Mouse (Mus musculus) midbrain, postnatal 0 days (tissue): Measurements from ENCODE around the gene Sik1. TPM values are rescaled to one million over a fixed set of nuclear protein-coding genes. Genes with fewer than 3 reads are reported as not detected.

Source experiments
- ATAC-seq: fragments of 200-750 bp; cut with Nextera tagmentation; 2 replicates; pipeline ENCODE4 v1.8.0; 2017; ENCODE audit warnings: moderate number of reproducible peaks, mild to moderate bottlenecking, moderate TSS enrichment, moderate library complexity; ENCODE audit not compliant: low FRiP score
- DNase-seq: peaks from one replicate; pipeline ENCODE4 v3.0.0-alpha.2; 2015; ENCODE audit warnings: low spot score
- H3K27ac ChIP-seq: fragments of 300-500 bp; sonication (generic); 2 replicates; pipeline ENCODE4 v1.5.1; 2014; ENCODE audit warnings: low read depth, mild to moderate bottlenecking, low read length, mixed read lengths
- H3K27me3 ChIP-seq: fragments of 300-500 bp; sonication (generic); 2 replicates; pipeline ENCODE4 v1.6.1; 2014; ENCODE audit warnings: low read length, control low read depth, mixed read lengths; ENCODE audit not compliant: insufficient read depth
- H3K36me3 ChIP-seq: fragments of 300-500 bp; sonication (generic); 2 replicates; pipeline ENCODE4 v1.6.1; 2014; ENCODE audit warnings: low read length, control low read depth, mixed read lengths; ENCODE audit not compliant: insufficient read depth
- H3K4me1 ChIP-seq: fragments of 300-500 bp; sonication (generic); 2 replicates; pipeline ENCODE4 v1.6.1; 2014; ENCODE audit warnings: mild to moderate bottlenecking, control low read depth, antibody characterized with exemption, low read length, mixed read lengths; ENCODE audit not compliant: insufficient read depth
- H3K4me2 ChIP-seq: fragments of 300-500 bp; sonication (generic); 2 replicates; pipeline ENCODE4 v1.6.1; 2014; ENCODE audit warnings: low read depth, mild to moderate bottlenecking, low read length, mixed read lengths; ENCODE audit not compliant: poor library complexity, severe bottlenecking
- H3K4me3 ChIP-seq: fragments of 300-500 bp; sonication (generic); 2 replicates; pipeline ENCODE4 v1.5.1; 2014; ENCODE audit warnings: low read depth, mild to moderate bottlenecking, low read length, moderate library complexity
- H3K9ac ChIP-seq: fragments of 300-500 bp; sonication (generic); replicated peaks from 2 replicates; pipeline ENCODE4 v1.6.1; 2014; ENCODE audit warnings: mild to moderate bottlenecking, low read length, moderate library complexity, mixed read lengths; ENCODE audit not compliant: poor library complexity, severe bottlenecking
- H3K9me3 ChIP-seq: fragments of 300-500 bp; sonication (generic); 2 replicates; pipeline ENCODE4 v1.6.1; 2016; ENCODE audit warnings: low read length, control low read depth
- CTCF ChIP-seq: IDR thresholded peaks from 2 replicates; pipeline ENCODE4 v1.5.1; 2016; ENCODE audit warnings: antibody characterized with exemption, mild to moderate bottlenecking
- WGBS: fragments of 180-500 bp; shearing (Covaris S2); extraction: QIAGEN DNeasy Blood & Tissue Kit; methylation state at CpG from one replicate; pipeline ENCODE4 v1.1.7; 2014; 5-methylcytosine and 5-hydroxymethylcytosine counted together
- polyA plus RNA-seq: library from polyadenylated mRNA; unstranded; fragments of >200 nt; fragmentation: Nextera tagmentation; extraction: Ambion mirVana; gene quantifications from 2 replicates; pipeline ENCODE4 v1.2.1, GENCODE M21; 2015
- total RNA-seq: library from RNA; depleted of rRNA; stranded (reverse); fragments of >200 nt; gene quantifications from 2 replicates; pipeline ENCODE4 v1.2.3, GENCODE M21; 2014

Sik1 gene
- total and polyA plus RNA-seq, 2 experiments from 2014 or later: 22.3 to 54.2 TPM

DNA sequence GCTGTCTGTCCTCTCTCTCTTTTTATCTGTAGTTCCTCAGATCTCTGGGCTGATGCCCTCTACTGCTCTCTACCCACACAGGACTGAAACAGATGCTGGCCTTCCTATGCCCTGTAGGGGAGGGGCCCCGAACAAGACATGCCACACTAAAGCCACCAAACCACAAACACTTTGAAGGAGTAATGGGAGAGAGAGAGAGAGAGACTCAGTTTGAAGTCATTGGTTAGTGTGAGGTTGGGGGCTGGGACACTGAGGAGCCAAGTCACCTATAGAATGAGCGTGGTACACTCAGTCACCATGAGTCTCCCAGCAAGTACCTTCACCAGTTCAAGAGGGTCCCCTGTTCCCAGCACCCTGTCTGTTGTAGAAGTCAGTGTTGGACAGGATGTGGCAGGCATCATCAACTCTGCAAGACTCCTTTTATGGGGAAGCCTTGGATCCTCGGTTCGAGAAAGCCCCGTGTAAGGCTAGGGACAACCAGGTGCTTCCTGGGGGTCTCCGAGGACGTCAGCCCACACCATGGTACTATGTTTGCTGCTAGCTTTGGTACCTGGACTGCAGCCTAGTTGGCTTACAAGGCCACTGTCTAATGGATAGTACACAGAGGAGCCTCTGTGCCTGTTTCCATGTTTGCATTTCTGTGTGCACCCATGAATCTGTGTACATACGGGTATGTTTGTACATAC, 17.7 kb upstream of the Sik1 start:
- Histone ChIP-seq H3K4me2 (no peak overlapping the region), H3K36me3 (no peaks in the 10 kb centered on the region), H3K4me3 (no peak overlapping the region), H3K9ac (no peak overlapping the region), H3K27me3 (no peaks in the 10 kb centered on the region), H3K9me3 (no peaks in the 10 kb centered on the region), H3K27ac (no peak overlapping the region), H3K4me1 (no peaks in the 10 kb centered on the region; the same call in 1 of the 2 replicates)
- WGBS: 92% methylated on average over 8 of the region's 8 CpGs
- ATAC-seq: no peak
- no peak for DNase-seq
- no peak for TF ChIP-seq CTCF

DNA sequence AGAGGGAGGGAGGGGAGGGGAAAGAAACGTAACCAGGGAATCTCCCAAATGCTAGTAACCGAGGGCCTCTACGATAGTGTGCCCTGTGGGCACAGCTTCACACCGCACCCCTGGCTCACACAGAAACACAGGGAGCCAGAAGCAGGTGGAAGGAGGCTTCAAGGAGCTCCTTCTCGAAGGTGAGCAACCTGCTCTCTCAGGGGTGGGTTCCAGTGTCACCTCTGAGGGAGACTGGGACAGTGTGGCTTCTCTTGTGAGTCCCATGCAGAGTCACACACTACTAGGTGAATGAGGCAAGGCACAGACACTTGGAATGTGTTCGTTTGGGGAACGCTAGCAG, 17.2 kb upstream of the Sik1 start:
- DNase-seq (no peak), ATAC-seq (no peak)
- WGBS: 73% methylated on average over 7 of the region's 7 CpGs
- no peak for TF ChIP-seq CTCF
- Histone ChIP-seq H3K4me1 (no peaks in the 10 kb centered on the region; the same call in 1 of the 2 replicates), H3K4me2 (no peak overlapping the region), H3K36me3 (no peaks in the 10 kb centered on the region), H3K27ac (no peak overlapping the region), H3K27me3 (no peaks in the 10 kb centered on the region), H3K4me3 (no peak overlapping the region), H3K9me3 (no peaks in the 10 kb centered on the region), H3K9ac (no peak overlapping the region)

DNA sequence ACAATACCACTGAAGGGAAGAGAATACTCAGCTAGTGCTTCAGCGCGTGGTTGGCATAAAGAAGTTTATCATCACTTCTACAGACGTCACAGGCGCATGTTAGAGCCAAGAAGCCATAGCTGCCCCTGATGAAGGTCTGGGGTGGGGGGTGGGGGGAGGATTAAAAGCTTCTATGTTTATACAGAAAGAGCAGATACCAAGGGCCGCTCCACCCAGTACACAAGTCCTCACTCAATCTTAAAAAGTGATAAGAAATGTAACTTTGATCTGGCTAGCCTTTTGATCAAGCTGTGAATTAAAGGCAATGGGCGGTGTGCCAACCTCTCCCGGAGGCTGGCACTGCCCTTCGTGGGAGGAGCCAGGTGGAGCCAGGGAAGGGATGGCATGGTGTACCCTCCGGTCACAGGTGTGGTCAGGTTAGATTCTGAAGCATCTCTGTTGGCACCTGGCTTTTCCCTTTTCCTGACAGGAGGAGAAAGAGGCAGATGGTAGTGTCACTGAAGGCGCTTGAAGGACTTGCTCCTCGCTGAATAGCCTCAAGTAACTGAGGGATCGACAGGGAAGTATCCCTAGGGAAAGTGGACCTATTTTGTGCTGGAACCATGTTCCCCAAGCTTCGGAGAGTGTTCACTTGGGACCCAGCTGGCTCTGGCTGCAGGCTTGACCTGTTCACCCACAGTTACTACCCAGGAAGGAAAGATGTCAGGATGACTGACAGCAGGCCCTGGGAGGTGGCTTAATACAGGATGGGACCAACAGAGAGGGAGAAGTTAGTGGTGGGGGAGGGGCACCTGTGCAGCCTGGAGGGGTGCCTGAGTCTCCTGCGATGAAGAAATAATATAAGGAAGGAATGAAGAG, 16.6 kb upstream of the Sik1 start:
- no peaks in the 10 kb centered on the region; the same call in 1 of the 2 replicates for H3K4me1 ChIP-seq
- H3K4me2 ChIP-seq: no peak overlapping the region
- no peak overlapping the region for H3K27ac ChIP-seq
- H3K4me3 ChIP-seq: no peak overlapping the region
- no peak overlapping the region for H3K9ac ChIP-seq
- H3K27me3 ChIP-seq: no peaks in the 10 kb centered on the region
- ATAC-seq (no peak), DNase-seq (no peak)
- WGBS: 81% methylated on average over 14 of the region's 14 CpGs
- no peaks in the 10 kb centered on the region for H3K36me3 ChIP-seq
- no peaks in the 10 kb centered on the region for H3K9me3 ChIP-seq
- no peak for TF ChIP-seq CTCF

- ATAC-seq (no peak), DNase-seq (no peak)
- Histone ChIP-seq H3K4me1 (no peaks in the 10 kb centered on the region), H3K36me3 (no peaks in the 10 kb centered on the region), H3K4me2 (no peak overlapping the region), H3K4me3 (no peak overlapping the region), H3K9ac (no peak overlapping the region), H3K27ac (no peak overlapping the region), H3K27me3 (no peaks in the 10 kb centered on the region), H3K9me3 (no peaks in the 10 kb centered on the region)
- no peak for TF ChIP-seq CTCF
- 27% methylated on average over 13 of the region's 13 CpGs for WGBS
Measured at GRCm38 (mm10) chr17:31870931-31871421, 15.4 kb upstream of the Sik1 start.

DNA sequence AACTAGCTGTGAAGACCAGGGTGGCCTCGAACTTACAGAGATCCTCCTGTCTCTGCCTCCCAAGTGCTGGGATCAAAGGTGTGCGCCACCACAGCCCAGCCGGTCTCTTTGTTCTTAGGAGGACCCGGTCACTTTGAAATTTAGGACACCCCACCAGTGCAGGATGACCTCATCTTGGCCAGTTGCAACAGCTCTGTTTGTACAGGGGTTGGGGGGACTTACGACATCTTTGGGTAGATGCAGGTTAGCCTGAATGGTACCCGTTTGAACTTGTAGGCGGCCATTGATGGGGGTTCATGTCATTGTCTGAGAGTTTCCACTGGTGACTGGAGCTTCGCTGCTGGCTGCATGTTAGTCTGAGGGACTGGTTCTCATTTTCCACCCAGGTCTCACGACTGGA, 14.8 kb upstream of the Sik1 start:
- ATAC-seq (no peak), DNase-seq (no peak)
- no peak for TF ChIP-seq CTCF
- 83% methylated on average over 9 of the region's 9 CpGs for WGBS
- Histone ChIP-seq H3K27me3 (no peaks in the 10 kb centered on the region), H3K36me3 (no peaks in the 10 kb centered on the region), H3K9me3 (no peaks in the 10 kb centered on the region), H3K9ac (no peak overlapping the region), H3K4me2 (no peak overlapping the region), H3K27ac (no peak overlapping the region), H3K4me3 (no peak overlapping the region), H3K4me1 (no peaks in the 10 kb centered on the region)

GRCm38 (mm10) chr17:31868076-31868475, 12.5 kb upstream of the Sik1 start:
- no peak overlapping the region for H3K4me3 ChIP-seq
- H3K4me1 ChIP-seq: no peaks in the 10 kb centered on the region
- H3K36me3 ChIP-seq: no peaks in the 10 kb centered on the region
- ATAC-seq (no peak), DNase-seq (no peak)
- no peak overlapping the region for H3K4me2 ChIP-seq
- TF ChIP-seq CTCF: no peak
- WGBS: 92% methylated on average over 4 of the region's 4 CpGs
- H3K9ac ChIP-seq: no peak overlapping the region
- H3K27ac ChIP-seq: no peak overlapping the region
- H3K9me3 ChIP-seq: no peaks in the 10 kb centered on the region
- H3K27me3 ChIP-seq: no peaks in the 10 kb centered on the region
